Mouse (Mus musculus): ENCODE data around the gene Six1. TPM values are rescaled to one million over a fixed set of nuclear protein-coding genes. Genes with fewer than 3 reads are reported as not detected.
"Not testable (repeated sequence)": the region's sequence is repeated elsewhere in the genome, so short reads cannot be mapped to it uniquely, and the experiment has no call there.

The Six1 gene
- polyA plus RNA-seq, 1 experiment from 2014 or later: 1.5 TPM

GRCm38 (mm10) chr12:73018838-73019237 is 34.8 kb downstream of the Six1 start:
- Histone ChIP-seq H3K4me1 (no peaks in the 10 kb centered on the region), H3K9ac (no peak overlapping the region), H3K9me3 (no peaks in the 10 kb centered on the region), H3K36me3 (no peaks in the 10 kb centered on the region), H3K4me3 (no peak overlapping the region), H3K27ac (no peak overlapping the region), H3K27me3 (no peaks in the 10 kb centered on the region; the same call in 1 of the 2 replicates), H3K4me2 (no peak overlapping the region)
- no peak for ATAC-seq (ENCODE audit: borderline replicate concordance, extremely low read depth, low FRiP score, low TSS enrichment)
- WGBS: 73% methylated on average over 4 of the region's 4 CpGs

GRCm38 (mm10) chr12:73016171-73016570 is 37.5 kb downstream of the Six1 start:
- Histone ChIP-seq H3K27me3 (no peaks in the 10 kb centered on the region; the same call in 1 of the 2 replicates), H3K9ac (no peak overlapping the region), H3K27ac (no peak overlapping the region), H3K4me3 (no peak overlapping the region), H3K9me3 (no peaks in the 10 kb centered on the region), H3K4me2 (no peak overlapping the region), H3K36me3 (no peaks in the 10 kb centered on the region), H3K4me1 (no peaks in the 10 kb centered on the region)
- no peak for ATAC-seq (ENCODE audit: borderline replicate concordance, extremely low read depth, low FRiP score, low TSS enrichment)
- WGBS: 77% methylated on average over 4 of the region's 4 CpGs

- WGBS: 39% methylated on average over 4 of the region's 4 CpGs
- Histone ChIP-seq H3K27me3 (no peaks in the 10 kb centered on the region; the same call in 1 of the 2 replicates), H3K9ac (no peak overlapping the region), H3K4me3 (no peak overlapping the region), H3K36me3 (no peaks in the 10 kb centered on the region), H3K27ac (no peak overlapping the region), H3K4me1 (no peaks in the 10 kb centered on the region), H3K4me2 (no peak overlapping the region), H3K9me3 (no peaks in the 10 kb centered on the region)
- no peak for ATAC-seq (ENCODE audit: borderline replicate concordance, extremely low read depth, low FRiP score, low TSS enrichment)
These were observed 39.4 kb downstream of the Six1 start for GRCm38 (mm10) chr12:73014311-73014710.

- H3K4me1 ChIP-seq: no peaks in the 10 kb centered on the region
- ATAC-seq (ENCODE audit: borderline replicate concordance, extremely low read depth, low FRiP score, low TSS enrichment): no peak
- no peak overlapping the region for H3K27ac ChIP-seq
- WGBS: 38% methylated on average over 5 of the region's 5 CpGs
- H3K9ac ChIP-seq: no peak overlapping the region
- no peaks in the 10 kb centered on the region for H3K36me3 ChIP-seq
- no peaks in the 10 kb centered on the region for H3K27me3 ChIP-seq
- no peak overlapping the region for H3K4me2 ChIP-seq
- no peaks in the 10 kb centered on the region for H3K9me3 ChIP-seq
- H3K4me3 ChIP-seq: no peak overlapping the region
These were observed 40.9 kb downstream of the Six1 start for GRCm38 (mm10) chr12:73012824-73013223.

- Histone ChIP-seq H3K9me3 (no peaks in the 10 kb centered on the region), H3K27me3 (no peaks in the 10 kb centered on the region), H3K27ac (no peak overlapping the region), H3K4me3 (no peak overlapping the region), H3K4me2 (no peak overlapping the region), H3K4me1 (no peaks in the 10 kb centered on the region), H3K36me3 (no peaks in the 10 kb centered on the region), H3K9ac (no peak overlapping the region)
- 0 out of 2 replicates have a peak, but pooled peaks have one; percentile 39 for ATAC-seq (ENCODE audit: borderline replicate concordance, extremely low read depth, low FRiP score, low TSS enrichment)
- WGBS: 18% methylated on average over 10 of the region's 10 CpGs
These were observed 41.4 kb downstream of the Six1 start for GRCm38 (mm10) chr12:73012136-73012785.

GRCm38 (mm10) chr12:73002903-73003302 is 50.8 kb downstream of the Six1 start:
- H3K9me3 ChIP-seq; H3K4me3 ChIP-seq; H3K27ac ChIP-seq; H3K4me1 ChIP-seq; H3K4me2 ChIP-seq; H3K9ac ChIP-seq; H3K27me3 ChIP-seq; ATAC-seq (ENCODE audit: borderline replicate concordance, extremely low read depth, low FRiP score, low TSS enrichment); H3K36me3 ChIP-seq: not testable (repeated sequence)
- WGBS: 30% methylated on average over 9 of the region's 9 CpGs

- not testable (repeated sequence) for H3K27me3 ChIP-seq; H3K4me1 ChIP-seq; H3K36me3 ChIP-seq; ATAC-seq (ENCODE audit: borderline replicate concordance, extremely low read depth, low FRiP score, low TSS enrichment); H3K9ac ChIP-seq; H3K9me3 ChIP-seq; H3K4me3 ChIP-seq; H3K27ac ChIP-seq; H3K4me2 ChIP-seq
- 54% methylated on average over 17 of the region's 17 CpGs for WGBS
These were observed 51.4 kb downstream of the Six1 start for GRCm38 (mm10) chr12:73002281-73002680.

- Histone ChIP-seq H3K9ac (no peak overlapping the region), H3K36me3 (no peaks in the 10 kb centered on the region), H3K27me3 (no peaks in the 10 kb centered on the region), H3K4me3 (no peak overlapping the region), H3K9me3 (no peaks in the 10 kb centered on the region), H3K4me1 (no peaks in the 10 kb centered on the region), H3K4me2 (no peak overlapping the region), H3K27ac (no peak overlapping the region)
- 78% methylated on average over 4 of the region's 4 CpGs for WGBS
- ATAC-seq (ENCODE audit: borderline replicate concordance, extremely low read depth, low FRiP score, low TSS enrichment): no peak
These were observed 55.3 kb downstream of the Six1 start for GRCm38 (mm10) chr12:72998105-72999001.

- H3K4me3 ChIP-seq: no peak overlapping the region
- no peaks in the 10 kb centered on the region for H3K4me1 ChIP-seq
- no peak overlapping the region for H3K4me2 ChIP-seq
- no peak overlapping the region for H3K27ac ChIP-seq
- 87% methylated on average over 3 of the region's 3 CpGs for WGBS
- no peak for ATAC-seq (ENCODE audit: borderline replicate concordance, extremely low read depth, low FRiP score, low TSS enrichment)
- no peaks in the 10 kb centered on the region for H3K27me3 ChIP-seq
- H3K36me3 ChIP-seq: no peaks in the 10 kb centered on the region
- no peaks in the 10 kb centered on the region for H3K9me3 ChIP-seq
- H3K9ac ChIP-seq: no peak overlapping the region
These were observed 57.0 kb downstream of the Six1 start for GRCm38 (mm10) chr12:72996646-72997045.

Other genes starting within 250 kb of the Six1 start
- not detected in 2 replicates for gene Six6, start 114.0 kb downstream of the Six1 start, polyA plus RNA-seq (2015; fragmentation: Nextera tagmentation; extraction: Ambion mirVana)
- gene 4930447C04Rik, start 113.1 kb downstream of the Six1 start, polyA plus RNA-seq (2015; fragmentation: Nextera tagmentation; extraction: Ambion mirVana): 0.38 and 1.3 TPM in 2 replicates
- gene Six4, start 59.6 kb upstream of the Six1 start, polyA plus RNA-seq (2015; fragmentation: Nextera tagmentation; extraction: Ambion mirVana): 2.4 and 2.9 TPM in 2 replicates
- gene Mnat1, start 69.8 kb upstream of the Six1 start, polyA plus RNA-seq (2015; fragmentation: Nextera tagmentation; extraction: Ambion mirVana): 31.4 and 31.9 TPM in 2 replicates
- 18.0 and 19.1 TPM in 2 replicates for gene Trmt5, start 232.8 kb upstream of the Six1 start, polyA plus RNA-seq (2015; fragmentation: Nextera tagmentation; extraction: Ambion mirVana)
- 7.7 and 9.4 TPM in 2 replicates for gene Slc38a6, start 232.9 kb upstream of the Six1 start, polyA plus RNA-seq (2015; fragmentation: Nextera tagmentation; extraction: Ambion mirVana)